Mouse (Mus musculus): ENCODE results near the gene Gm13889. TPM values are rescaled to one million over a fixed set of nuclear protein-coding genes. Genes with fewer than 3 reads are reported as not detected.

The Gm13889 gene
- polyA plus RNA-seq, 1 experiment from 2014 or later, result 7.1 TPM

GRCm38 (mm10) chr2:93961716-93962115, 4.7 kb upstream of the Gm13889 start:
- H3K9ac ChIP-seq (ENCODE audit: low read depth, low read length), result no peak overlapping the region
- no peak overlapping the region for H3K27ac ChIP-seq (ENCODE audit: low read depth, low read length)
- no peak overlapping the region for H3K4me2 ChIP-seq (ENCODE audit: low read length)
- H3K9me3 ChIP-seq (ENCODE audit: control insufficient read depth, low read length), result no peaks in the 10 kb centered on the region
- H3K4me3 ChIP-seq (ENCODE audit: low read length), result no peak overlapping the region
- 69% methylated on average over 8 of the region's 8 CpGs for WGBS
- H3K27me3 ChIP-seq (replicated peaks; ENCODE audit: control insufficient read depth, insufficient read depth, low read length), result 0 out of 2 replicates have a peak, but pooled peaks cover 2% of the 10 kb centered on the region
- peaks cover 4% of the 10 kb centered on the region for H3K4me1 ChIP-seq (ENCODE audit: control insufficient read depth, insufficient read depth, low read depth, low read length)
- no peak for ATAC-seq
- no peaks in the 10 kb centered on the region for H3K36me3 ChIP-seq (ENCODE audit: control insufficient read depth, insufficient read depth, low read length)

DNA sequence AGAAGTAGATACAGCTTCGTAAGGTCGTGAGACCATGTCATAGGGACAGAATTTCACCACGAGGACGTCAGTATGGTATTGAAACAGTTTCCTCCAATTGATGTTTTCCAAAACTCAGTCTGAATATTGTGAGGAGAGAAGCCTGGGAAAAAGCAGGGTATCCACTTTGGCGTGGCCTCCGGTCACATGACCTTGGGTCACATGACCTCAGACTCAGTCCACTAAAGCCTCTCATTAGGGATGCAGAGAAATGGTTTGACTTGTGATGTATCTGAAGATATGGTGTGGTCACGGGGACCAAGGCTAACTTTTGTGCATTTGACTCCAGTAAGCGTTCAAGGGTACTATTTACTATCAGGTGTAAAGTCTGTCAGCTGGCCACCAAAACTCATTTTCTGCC, 2.3 kb upstream of the Gm13889 start:
- no peaks in the 10 kb centered on the region for H3K36me3 ChIP-seq (ENCODE audit: control insufficient read depth, insufficient read depth, low read length)
- no peak overlapping the region for H3K4me2 ChIP-seq (ENCODE audit: low read length)
- H3K4me1 ChIP-seq (ENCODE audit: control insufficient read depth, insufficient read depth, low read depth, low read length), result peaks cover 13% of the 10 kb centered on the region
- H3K9ac ChIP-seq (ENCODE audit: low read depth, low read length), result no peak overlapping the region
- no peak for ATAC-seq
- no peaks in the 10 kb centered on the region for H3K9me3 ChIP-seq (ENCODE audit: control insufficient read depth, low read length)
- 81% methylated on average over 8 of the region's 8 CpGs for WGBS
- H3K27me3 ChIP-seq (replicated peaks; ENCODE audit: control insufficient read depth, insufficient read depth, low read length), result peaks cover 3% of the 10 kb centered on the region; the same call in 1 of the 2 replicates
- H3K27ac ChIP-seq (ENCODE audit: low read depth, low read length), result no peak overlapping the region
- no peak overlapping the region for H3K4me3 ChIP-seq (ENCODE audit: low read length)

DNA sequence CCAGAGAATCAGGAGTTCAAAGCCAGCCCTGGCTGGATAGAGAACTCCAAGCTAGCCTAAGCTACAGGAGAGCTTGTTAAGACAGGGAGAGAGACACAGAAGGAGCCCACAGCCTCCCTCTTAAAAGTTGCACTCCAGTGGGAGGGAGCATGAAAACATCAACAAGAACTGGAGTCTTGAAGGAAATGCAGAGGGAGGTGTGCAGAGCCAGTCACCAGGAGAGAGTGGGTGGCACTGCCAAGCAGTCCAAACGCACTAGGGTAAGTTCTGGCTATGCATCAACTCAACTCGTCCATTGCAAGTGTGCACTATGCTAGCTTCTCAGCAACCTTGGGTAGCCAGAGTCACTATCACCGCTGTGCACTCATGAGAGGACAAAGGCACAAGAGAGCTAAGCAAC, 1.2 kb upstream of the Gm13889 start:
- 65% methylated on average over 3 of the region's 3 CpGs for WGBS
- no peak overlapping the region for H3K4me2 ChIP-seq (ENCODE audit: low read length)

DNA sequence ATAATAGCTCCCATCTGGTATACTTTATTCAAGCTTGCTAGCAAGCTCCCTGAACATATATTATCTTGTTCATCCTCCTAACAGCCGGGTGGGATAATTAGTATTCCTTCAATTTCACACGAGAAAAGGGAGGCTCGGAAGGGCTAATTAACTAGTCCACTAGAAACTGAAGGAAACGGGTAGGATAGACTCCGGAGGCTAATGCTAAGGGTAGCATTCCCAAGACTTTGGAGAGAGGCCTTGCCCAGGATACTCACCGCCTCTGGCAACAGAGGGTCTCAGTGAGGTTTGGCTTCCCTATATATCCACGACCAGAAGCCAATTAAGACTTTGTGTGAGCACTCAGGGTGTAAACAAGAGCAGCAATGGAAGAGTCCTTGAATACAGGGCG, 779 bp upstream of the Gm13889 start:
- no peak overlapping the region for H3K9ac ChIP-seq (ENCODE audit: low read depth, low read length)
- peak overlapping the region; percentile 83; the same call in 1 of the 2 replicates for H3K27ac ChIP-seq (ENCODE audit: low read depth, low read length)
- H3K4me3 ChIP-seq (ENCODE audit: low read length), result no peak overlapping the region
- no peaks in the 10 kb centered on the region for H3K36me3 ChIP-seq (ENCODE audit: control insufficient read depth, insufficient read depth, low read length)
- H3K9me3 ChIP-seq (ENCODE audit: control insufficient read depth, low read length), result no peaks in the 10 kb centered on the region
- H3K27me3 ChIP-seq (replicated peaks; ENCODE audit: control insufficient read depth, insufficient read depth, low read length), result peaks cover 14% of the 10 kb centered on the region
- ATAC-seq, result no peak
- peak overlapping the region; percentile 92 for H3K4me2 ChIP-seq (ENCODE audit: low read length)
- 35% methylated on average over 8 of the region's 8 CpGs for WGBS
- peaks cover 16% of the 10 kb centered on the region for H3K4me1 ChIP-seq (ENCODE audit: control insufficient read depth, insufficient read depth, low read depth, low read length)

More for the DNA sequence above, 1.2 kb upstream of the Gm13889 start:
- Histone ChIP-seq H3K27ac (ENCODE audit: low read depth, low read length) (no peak overlapping the region), H3K9me3 (ENCODE audit: control insufficient read depth, low read length) (no peaks in the 10 kb centered on the region), H3K4me3 (ENCODE audit: low read length) (no peak overlapping the region), H3K27me3 (replicated peaks; ENCODE audit: control insufficient read depth, insufficient read depth, low read length) (peaks cover 12% of the 10 kb centered on the region), H3K4me1 (ENCODE audit: control insufficient read depth, insufficient read depth, low read depth, low read length) (peaks cover 16% of the 10 kb centered on the region), H3K36me3 (ENCODE audit: control insufficient read depth, insufficient read depth, low read length) (no peaks in the 10 kb centered on the region), H3K9ac (ENCODE audit: low read depth, low read length) (no peak overlapping the region)
- ATAC-seq, result no peak

DNA sequence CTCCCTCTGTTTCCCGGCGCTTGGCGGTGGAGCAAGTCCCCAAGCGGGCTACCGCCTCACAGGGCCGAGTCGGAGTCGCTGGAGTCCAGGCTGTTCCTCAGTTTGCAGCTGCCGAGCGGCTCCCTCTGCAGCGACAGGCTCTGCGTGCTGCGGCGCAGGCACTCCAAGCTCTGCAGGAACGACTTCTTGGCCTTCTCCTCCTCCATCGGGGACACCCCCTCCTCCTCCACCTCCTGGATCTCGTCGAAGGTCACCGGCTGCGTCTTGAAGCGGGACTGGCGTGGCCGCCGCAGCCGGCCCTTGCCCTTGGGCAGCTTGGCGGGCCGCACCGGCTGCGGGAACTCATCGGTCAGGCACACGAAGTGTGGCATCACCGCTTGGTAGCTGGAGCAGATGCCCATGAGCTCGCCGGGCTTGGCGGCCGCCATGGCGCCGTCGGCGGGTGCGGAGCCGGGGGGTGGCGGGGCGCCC, 635 bp downstream of the Gm13889 start:
- no peaks in the 10 kb centered on the region for H3K36me3 ChIP-seq (ENCODE audit: control insufficient read depth, insufficient read depth, low read length)
- H3K27ac ChIP-seq (ENCODE audit: low read depth, low read length), result peak overlapping the region; percentile 83
- peaks cover 14% of the 10 kb centered on the region for H3K27me3 ChIP-seq (replicated peaks; ENCODE audit: control insufficient read depth, insufficient read depth, low read length)
- under 1% methylated on average over 37 of the region's 44 CpGs for WGBS
- H3K9ac ChIP-seq (ENCODE audit: low read depth, low read length), result peak overlapping the region; percentile 83
- peak; percentile 55 for ATAC-seq
- H3K4me2 ChIP-seq (ENCODE audit: low read length), result peak overlapping the region; percentile 92
- peaks cover 16% of the 10 kb centered on the region for H3K4me1 ChIP-seq (ENCODE audit: control insufficient read depth, insufficient read depth, low read depth, low read length)
- peak overlapping the region; percentile 68 for H3K4me3 ChIP-seq (ENCODE audit: low read length)
- no peaks in the 10 kb centered on the region for H3K9me3 ChIP-seq (ENCODE audit: control insufficient read depth, low read length)

- Histone ChIP-seq H3K27me3 (replicated peaks; ENCODE audit: control insufficient read depth, insufficient read depth, low read length) (peaks cover 14% of the 10 kb centered on the region), H3K27ac (ENCODE audit: low read depth, low read length) (peak overlapping the region; percentile 83), H3K4me1 (ENCODE audit: control insufficient read depth, insufficient read depth, low read depth, low read length) (peaks cover 16% of the 10 kb centered on the region), H3K9ac (ENCODE audit: low read depth, low read length) (peak overlapping the region; percentile 83), H3K4me2 (ENCODE audit: low read length) (peak overlapping the region; percentile 92), H3K36me3 (ENCODE audit: control insufficient read depth, insufficient read depth, low read length) (no peaks in the 10 kb centered on the region), H3K9me3 (ENCODE audit: control insufficient read depth, low read length) (no peaks in the 10 kb centered on the region), H3K4me3 (ENCODE audit: low read length) (peak overlapping the region; percentile 68)
- under 1% methylated on average over 31 of the region's 31 CpGs for WGBS
- ATAC-seq, result peak; percentile 11; the same call in 1 of the 2 replicates
These were observed 1.1 kb downstream of the Gm13889 start for GRCm38 (mm10) chr2:93955886-93956285.

DNA sequence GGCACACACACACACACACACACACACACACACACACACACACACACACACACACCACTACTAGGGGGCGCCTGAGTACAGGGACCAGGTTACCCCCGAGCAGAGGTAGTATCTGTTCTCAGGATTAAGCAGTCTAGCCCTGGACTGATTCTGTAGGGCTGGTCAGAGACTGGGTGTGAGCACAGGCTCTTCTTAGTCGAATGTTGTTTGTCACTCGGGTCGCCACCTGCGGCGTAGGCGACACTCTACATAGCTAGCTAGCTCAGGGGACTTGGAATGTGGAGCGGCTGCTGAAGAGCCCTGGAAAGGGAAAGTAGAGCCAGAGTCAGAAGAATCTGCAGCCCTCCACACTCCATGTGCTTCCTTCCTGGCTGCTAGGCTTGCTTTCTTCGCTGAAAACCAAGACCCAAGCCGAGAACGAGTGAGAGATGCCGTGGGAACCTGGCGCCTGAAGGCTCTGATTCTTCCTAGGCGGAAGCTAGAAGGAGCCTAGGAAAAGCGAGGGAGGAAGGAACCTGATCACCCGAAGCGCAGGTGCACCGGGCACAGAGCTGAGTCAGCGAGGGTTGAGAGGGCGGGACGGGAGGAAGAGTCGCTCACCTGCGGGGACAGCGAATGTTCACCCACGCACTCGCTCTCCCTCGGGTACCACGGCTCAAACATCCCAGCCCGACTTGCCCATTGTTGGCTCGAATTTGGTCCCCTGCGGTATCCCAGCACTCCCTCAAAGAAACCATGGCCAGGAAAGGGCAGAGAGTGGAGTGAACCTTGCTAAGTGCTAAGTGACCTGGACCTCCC, 2.0 kb downstream of the Gm13889 start:
- peak overlapping the region; percentile 63 for H3K27ac ChIP-seq (ENCODE audit: low read depth, low read length)

GRCm38 (mm10) chr2:93953726-93954125, 3.3 kb downstream of the Gm13889 start:
- 73% methylated on average over 9 of the region's 9 CpGs for WGBS
- H3K9ac ChIP-seq (ENCODE audit: low read depth, low read length), result no peak overlapping the region; the same call in 1 of the 2 replicates
- ATAC-seq, result no peak
- peak overlapping the region; percentile 92 for H3K4me2 ChIP-seq (ENCODE audit: low read length)
- H3K4me3 ChIP-seq (ENCODE audit: low read length), result no peak overlapping the region
- H3K27ac ChIP-seq (ENCODE audit: low read depth, low read length), result no peak overlapping the region
- peaks cover 3% of the 10 kb centered on the region; the same call in 1 of the 2 replicates for H3K9me3 ChIP-seq (ENCODE audit: control insufficient read depth, low read length)
- H3K36me3 ChIP-seq (ENCODE audit: control insufficient read depth, insufficient read depth, low read length), result no peaks in the 10 kb centered on the region
- peaks cover 14% of the 10 kb centered on the region for H3K27me3 ChIP-seq (replicated peaks; ENCODE audit: control insufficient read depth, insufficient read depth, low read length)
- peaks cover 16% of the 10 kb centered on the region for H3K4me1 ChIP-seq (ENCODE audit: control insufficient read depth, insufficient read depth, low read depth, low read length)

More for the DNA sequence above, 2.0 kb downstream of the Gm13889 start:
- Histone ChIP-seq H3K27me3 (replicated peaks; ENCODE audit: control insufficient read depth, insufficient read depth, low read length) (peaks cover 14% of the 10 kb centered on the region), H3K36me3 (ENCODE audit: control insufficient read depth, insufficient read depth, low read length) (no peaks in the 10 kb centered on the region), H3K9ac (ENCODE audit: low read depth, low read length) (peak overlapping the region; percentile 83), H3K4me1 (ENCODE audit: control insufficient read depth, insufficient read depth, low read depth, low read length) (peaks cover 16% of the 10 kb centered on the region), H3K4me2 (ENCODE audit: low read length) (peak overlapping the region; percentile 92), H3K9me3 (ENCODE audit: control insufficient read depth, low read length) (no peaks in the 10 kb centered on the region), H3K4me3 (ENCODE audit: low read length) (peak overlapping the region; percentile 68)
- WGBS, result under 1% methylated on average over 30 of the region's 32 CpGs
- ATAC-seq, result no peak

- H3K9ac ChIP-seq (ENCODE audit: low read depth, low read length), result no peak overlapping the region
- H3K4me3 ChIP-seq (ENCODE audit: low read length), result no peak overlapping the region
- no peaks in the 10 kb centered on the region for H3K27me3 ChIP-seq (replicated peaks; ENCODE audit: control insufficient read depth, insufficient read depth, low read length)
- H3K27ac ChIP-seq (ENCODE audit: low read depth, low read length), result no peak overlapping the region
- H3K9me3 ChIP-seq (ENCODE audit: control insufficient read depth, low read length), result peaks cover 9% of the 10 kb centered on the region; the same call in 1 of the 2 replicates
- no peaks in the 10 kb centered on the region for H3K4me1 ChIP-seq (ENCODE audit: control insufficient read depth, insufficient read depth, low read depth, low read length)
- H3K36me3 ChIP-seq (ENCODE audit: control insufficient read depth, insufficient read depth, low read length), result no peaks in the 10 kb centered on the region
- H3K4me2 ChIP-seq (ENCODE audit: low read length), result no peak overlapping the region
- no peak for ATAC-seq
- 57% methylated on average over 5 of the region's 5 CpGs for WGBS
These were observed 10.0 kb downstream of the Gm13889 start for GRCm38 (mm10) chr2:93946976-93947375.
